Mouse (Mus musculus): ENCODE data around the gene Srp68.

Srp68 gene

DNA sequence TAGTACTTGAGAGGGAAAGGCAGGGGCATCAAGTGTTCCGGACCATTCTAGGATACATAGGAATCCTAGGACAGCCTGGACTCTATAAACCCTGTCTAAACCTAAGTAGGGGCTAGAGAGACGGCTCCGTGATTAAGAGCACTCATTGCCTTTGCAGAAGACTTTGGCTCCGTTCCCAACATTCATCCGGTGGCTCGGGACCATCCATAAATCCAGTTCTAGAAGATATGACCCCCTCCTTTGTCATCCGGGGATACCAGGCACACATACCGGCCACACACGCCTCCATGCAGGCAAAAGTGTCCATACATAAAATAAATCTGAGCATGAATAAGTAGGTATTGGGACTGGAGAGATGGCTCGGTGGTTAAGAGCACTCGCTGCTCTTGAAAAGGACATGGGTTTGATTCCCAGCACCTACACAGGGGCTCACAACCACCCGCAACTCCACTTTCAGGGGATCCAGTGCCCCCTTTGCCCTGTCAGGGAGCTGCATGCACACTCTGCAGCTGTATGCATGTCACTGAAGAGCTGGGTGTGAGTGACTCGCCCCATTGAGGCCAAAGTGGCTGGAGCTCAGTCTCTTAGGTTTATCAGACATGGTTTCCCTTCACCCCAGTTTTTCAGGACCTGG is 60.0 kb downstream of the Srp68 start:
- in situ Hi-C loops (cut with MboI; ENCODE audit: unreplicated experiment in 2 of 2): no loop called here

DNA sequence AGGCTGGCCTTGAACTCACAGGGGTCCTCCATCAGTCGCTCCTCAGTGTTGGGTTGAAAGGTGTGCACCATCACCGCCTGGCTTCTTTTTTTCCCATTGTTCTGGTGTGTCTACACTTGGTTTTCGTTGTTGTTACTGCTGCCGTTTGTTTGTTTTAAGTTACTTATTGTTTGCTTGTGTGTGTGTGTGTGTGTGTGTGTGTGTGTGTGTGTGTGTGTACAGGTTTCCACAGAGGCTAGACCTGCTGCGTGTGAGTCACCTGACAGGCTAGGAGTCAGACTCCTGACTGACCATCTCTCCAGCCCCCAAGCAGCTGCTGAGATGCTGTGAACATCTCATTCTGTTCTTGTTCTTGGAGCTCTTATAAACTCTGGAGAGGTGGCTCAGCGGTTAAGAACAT is 61.2 kb downstream of the Srp68 start:
- in situ Hi-C loops (cut with MboI; ENCODE audit: unreplicated experiment in 2 of 2): no loop called here

DNA sequence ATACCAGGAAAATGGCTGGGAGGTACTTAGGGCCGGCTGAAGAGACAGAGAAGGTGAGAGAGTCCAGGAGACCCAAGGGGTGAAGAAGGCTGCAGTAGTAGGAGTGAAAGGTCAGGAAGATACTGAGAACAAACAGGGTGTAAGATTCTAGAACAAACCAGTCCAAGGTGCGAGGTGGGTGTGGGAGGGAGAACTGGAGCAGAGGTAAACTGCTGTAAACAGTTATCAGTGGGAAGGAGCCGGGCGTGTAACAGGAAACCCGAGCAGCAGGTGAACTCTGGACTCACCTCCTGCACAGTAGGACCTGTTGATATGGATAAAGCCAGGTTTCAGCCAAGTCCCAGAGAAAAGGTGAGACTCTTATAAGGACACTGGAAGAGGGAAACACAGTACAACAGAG is 63.3 kb downstream of the Srp68 start:
- in situ Hi-C loops (cut with MboI; ENCODE audit: unreplicated experiment in 2 of 2): no loop called here

DNA sequence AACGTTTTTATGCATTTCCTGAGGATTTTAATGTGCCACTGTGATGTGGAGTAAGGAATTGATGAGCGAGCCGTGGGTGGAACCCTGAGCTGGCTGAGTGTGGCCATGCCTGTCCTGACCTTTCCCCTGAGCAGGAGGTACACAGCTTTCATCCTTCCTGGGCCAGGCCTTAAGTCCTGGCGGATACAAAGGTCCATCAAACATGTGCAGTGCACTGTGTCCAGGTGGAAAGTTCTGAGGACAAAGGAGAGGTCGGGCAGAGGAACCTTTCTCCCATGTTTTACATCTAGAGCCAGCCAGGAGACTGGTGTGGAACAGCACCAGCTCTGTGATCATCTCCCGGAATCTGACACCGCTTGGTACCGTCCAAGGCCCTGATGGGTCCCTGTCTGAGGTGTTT is 64.8 kb downstream of the Srp68 start:
- in situ Hi-C loops (cut with MboI; ENCODE audit: unreplicated experiment in 2 of 2): loop anchor here in 1 of 2 experiments (10.0 kb wide), 1 partner anchor 64 kb away; no protein-coding TSS in a partner anchor

DNA sequence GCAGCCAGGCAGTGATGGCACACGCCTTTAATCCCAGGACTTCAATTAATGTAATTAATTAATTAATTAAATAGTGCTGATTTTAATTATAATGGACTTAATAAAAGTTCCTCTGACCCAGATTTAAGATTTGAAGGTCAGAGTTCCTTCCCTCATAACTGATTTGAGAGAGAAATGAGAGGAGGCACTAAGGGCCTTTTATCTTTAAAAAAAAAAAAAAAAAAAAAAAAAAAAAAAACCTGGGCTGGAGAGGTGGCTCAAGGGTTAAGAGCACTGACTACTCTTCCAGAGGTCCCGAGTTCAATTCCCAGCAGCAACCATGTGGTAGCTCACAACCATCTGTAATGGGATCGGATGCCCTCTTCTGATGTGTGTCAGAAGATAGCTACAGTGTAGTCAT is 65.4 kb downstream of the Srp68 start:
- in situ Hi-C loops (cut with MboI; ENCODE audit: unreplicated experiment in 2 of 2): loop anchor here in 1 of 2 experiments (10.0 kb wide), 1 partner anchor 64 kb away; no protein-coding TSS in a partner anchor

DNA sequence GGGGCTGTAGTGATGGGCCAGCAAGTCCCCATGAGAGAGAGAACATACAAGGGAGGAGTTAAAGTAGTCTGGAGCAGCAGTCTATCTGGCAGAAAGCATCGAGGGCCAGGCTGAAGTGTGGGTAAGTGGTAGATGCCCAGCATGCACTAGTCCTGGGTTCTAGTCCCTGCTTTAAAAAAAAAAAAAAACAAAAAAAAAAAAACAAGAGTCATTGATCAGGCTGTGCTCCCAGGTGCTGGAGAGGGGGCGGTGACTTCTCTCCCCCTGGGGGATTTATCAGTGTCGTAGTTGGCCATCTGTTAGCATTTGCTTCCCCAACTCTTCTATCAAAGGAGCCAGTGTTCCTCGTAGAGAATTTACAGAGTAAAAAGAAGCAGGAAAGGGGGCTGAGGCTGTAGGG is 67.3 kb downstream of the Srp68 start:
- in situ Hi-C loops (cut with MboI; ENCODE audit: unreplicated experiment in 2 of 2): loop anchor here in 1 of 2 experiments (10.0 kb wide), 1 partner anchor 62 kb away; no protein-coding TSS in a partner anchor

DNA sequence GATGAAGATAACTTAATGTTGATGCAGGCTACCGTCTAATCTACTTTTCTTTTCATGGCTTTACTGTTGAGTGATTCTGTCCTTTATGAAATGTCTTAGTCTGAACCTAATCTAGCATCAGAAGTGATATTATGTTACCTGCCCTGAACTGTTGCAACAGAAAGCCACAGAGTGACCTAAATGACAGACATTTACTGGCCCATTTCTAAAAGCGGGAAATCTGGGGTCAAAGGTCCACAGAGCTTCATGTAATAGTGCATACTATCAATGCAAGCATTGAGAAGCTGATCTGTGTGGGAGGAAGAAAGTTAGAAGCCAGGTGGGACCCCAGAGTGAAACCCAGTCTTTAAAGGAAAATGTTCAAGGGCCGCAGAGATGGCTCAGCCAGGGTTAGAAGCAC is 70.9 kb downstream of the Srp68 start:
- in situ Hi-C loops (cut with MboI; ENCODE audit: unreplicated experiment in 2 of 2): loop anchor here in 1 of 2 experiments (10.0 kb wide), 1 partner anchor 58 kb away; no protein-coding TSS in a partner anchor

DNA sequence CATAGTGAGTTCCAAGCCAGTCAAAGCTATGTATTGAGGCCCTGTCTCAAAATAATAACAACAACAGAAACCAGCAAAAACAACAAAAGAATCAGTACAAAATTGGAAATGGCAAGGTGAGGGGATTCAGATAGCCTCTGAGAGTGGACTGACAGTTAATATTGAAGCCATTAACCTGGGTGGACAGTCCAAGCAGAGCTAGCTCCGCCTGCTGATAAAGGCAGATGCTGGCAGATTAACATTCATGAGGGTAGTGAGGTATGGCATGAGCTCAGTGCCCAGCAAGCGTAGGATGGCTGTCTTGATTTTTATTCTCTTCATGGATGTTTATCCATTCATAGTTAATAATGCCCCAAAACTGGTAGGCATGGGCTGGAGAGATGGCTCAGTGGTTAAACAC is 72.9 kb downstream of the Srp68 start:
- in situ Hi-C loops (cut with MboI; ENCODE audit: unreplicated experiment in 2 of 2): loop anchor here in 1 of 2 experiments (10.0 kb wide), 1 partner anchor 56 kb away; no protein-coding TSS in a partner anchor

DNA sequence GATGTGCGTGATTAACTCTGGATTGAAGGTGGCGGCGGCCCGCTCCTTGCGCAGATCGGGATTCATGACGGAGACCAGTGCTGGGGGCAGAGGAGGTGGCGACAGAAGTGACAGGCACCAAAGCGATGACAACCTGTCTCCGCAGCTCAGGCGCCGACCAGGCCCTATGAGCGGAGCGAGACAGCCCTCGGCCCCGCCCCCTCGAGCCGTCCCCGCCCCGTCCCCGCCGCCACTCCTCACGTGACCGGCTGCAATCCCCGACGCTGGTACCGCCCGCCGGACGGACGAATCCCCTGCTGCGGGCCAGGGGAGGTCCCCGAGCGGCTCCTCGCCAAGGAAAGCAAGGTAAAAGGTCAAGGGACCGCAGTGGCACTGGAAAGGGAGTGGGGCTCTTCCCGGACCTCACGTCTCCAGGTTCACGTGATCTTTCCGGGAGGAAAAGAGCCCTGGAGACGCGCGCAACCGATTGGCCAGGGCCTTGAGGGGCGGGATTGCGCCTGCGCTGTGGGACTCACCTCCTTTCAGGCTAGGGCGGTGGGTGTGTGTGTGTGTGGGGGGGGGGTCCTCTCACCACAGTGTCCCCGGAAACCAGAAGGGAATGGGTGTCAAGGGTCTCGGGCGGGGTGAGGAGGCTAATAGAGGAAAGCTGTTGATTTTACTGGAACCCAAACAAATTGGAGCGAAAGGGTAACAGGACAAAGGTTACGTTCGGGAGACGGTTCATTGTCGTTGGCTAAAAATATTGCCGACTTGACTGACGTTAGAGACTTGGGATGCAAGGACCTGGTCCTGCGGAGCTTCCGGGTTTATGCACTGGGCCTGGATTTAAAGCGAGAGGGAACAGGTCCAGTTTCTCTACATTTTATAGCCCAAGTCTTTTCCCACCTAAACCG is 75.1 kb downstream of the Srp68 start, which contains the start of the genes Ten1 and Acox1:
Gene Ten1, plus strand, starts transcription at position 217 of the 893 bp plus-strand sequence.
Gene Acox1, minus strand, starts transcription at position 407 of the 893 bp plus-strand sequence.
- in situ Hi-C loops (cut with MboI; ENCODE audit: unreplicated experiment in 2 of 2): no loop called here

DNA sequence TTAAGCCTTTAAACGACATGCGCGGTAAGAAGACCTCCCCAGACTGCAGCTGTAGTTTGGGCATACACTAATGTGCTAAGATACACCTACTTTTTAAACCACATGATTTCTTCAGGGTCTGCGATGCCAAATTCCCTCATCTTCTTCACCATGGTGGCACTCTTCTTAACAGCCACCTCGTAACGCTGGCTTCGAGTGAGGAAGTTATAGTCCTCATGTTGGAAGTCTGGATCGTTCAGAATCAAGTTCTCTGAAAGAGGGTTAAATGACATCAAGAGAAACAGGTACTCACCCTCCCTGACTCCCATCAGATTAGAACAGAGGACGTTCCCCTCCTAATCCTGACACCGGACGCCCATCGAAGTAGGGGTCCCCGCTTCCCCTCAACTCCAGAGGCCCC is 75.9 kb downstream of the Srp68 start:
- in situ Hi-C loops (cut with MboI; ENCODE audit: unreplicated experiment in 2 of 2): no loop called here

DNA sequence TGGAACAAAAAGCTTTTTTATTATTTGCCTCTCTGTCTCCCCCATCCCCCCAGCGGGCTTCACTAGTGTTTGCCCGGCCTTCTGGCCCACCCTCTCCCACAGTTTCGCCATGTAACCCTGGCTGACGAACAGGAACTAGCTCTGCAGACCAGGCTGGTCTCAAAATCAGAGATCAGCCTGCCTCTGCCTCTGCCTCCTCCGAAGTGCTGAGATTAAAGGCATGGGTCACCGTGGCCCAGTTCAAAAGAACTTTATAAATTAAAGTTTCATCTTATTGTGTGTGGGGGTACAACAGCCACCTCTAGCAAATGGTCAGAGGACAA is 76.5 kb downstream of the Srp68 start:
- in situ Hi-C loops (cut with MboI; ENCODE audit: unreplicated experiment in 2 of 2): no loop called here

DNA sequence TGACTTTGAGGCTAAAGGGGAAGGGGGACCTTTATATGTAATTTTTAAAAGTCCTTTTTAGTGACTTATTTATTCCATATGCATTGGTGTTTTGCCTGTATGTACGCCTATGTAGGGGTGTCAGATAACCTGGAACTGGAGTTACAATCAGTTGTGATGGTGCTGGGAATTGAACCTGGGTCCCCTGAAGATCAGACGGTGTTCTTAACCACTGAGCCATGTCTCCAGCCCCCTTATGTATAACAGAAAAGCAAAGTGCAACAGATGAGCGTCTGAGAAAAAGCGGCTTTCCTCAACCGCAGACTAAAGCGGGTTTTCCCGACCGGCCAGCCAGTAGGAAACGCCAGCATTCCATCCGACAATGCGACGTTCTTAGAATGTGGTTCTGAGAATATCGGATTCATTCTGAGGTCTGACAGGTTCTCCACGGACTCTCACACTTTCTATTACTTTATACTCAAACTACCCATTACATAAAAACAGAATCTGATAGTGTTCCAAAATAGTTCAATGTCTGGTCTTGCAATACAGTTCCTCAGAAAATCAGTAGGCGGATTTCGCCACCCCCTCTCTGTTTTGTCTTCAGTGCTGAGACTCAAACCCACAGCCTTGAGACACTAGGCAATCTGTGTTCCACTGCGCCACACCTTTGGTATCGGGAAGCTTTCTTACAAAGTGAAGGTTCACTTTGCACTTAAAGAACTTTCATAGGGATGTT is 77.0 kb downstream of the Srp68 start:
- in situ Hi-C loops (cut with MboI; ENCODE audit: unreplicated experiment in 2 of 2): no loop called here

DNA sequence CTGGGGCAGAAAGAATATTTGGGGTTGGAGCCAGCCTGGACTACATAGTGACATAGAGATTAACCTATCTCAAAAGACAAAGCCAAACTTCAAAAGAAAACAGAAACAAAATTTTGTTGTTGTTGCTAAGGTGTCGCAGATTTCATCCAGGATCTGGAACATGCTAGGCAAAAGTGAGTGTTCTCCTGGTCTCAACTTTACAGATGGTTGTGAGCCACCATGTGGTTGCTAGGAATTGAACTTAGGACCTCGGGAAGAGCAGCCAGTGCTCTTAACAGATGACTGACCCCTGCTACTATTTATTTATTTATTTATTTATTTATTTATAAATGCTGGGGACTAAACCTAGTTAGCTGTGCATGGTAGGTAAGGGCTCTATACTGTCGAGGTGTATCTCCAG is 77.7 kb downstream of the Srp68 start:
- in situ Hi-C loops (cut with MboI; ENCODE audit: unreplicated experiment in 2 of 2): no loop called here

DNA sequence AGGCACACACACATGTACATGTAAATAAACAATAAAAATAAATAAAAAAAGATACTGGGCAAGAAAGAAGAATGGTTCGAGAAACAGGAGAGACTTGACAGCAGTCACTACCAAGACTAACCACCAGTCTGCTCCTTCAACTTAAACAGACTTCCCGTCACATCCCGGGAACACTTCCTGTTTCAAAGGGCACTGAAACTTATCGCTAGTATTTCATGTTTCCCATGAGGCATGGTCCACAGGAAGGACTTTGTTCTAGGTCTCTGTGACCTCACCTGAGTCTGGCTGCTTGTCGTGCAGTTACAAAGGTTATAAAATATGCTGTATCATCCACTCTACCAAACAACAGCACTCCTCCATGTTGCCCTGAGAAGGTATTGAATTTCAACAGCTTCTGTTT is 78.8 kb downstream of the Srp68 start:
- in situ Hi-C loops (cut with MboI; ENCODE audit: unreplicated experiment in 2 of 2): no loop called here

Measured in v-Abl transformed pro-B cells (cell line).